Mouse (Mus musculus) embryonic stem cell, embryonic (primary cell): ENCODE measurements around the gene Trank1.

Source experiments
- CTCF ChIA-PET, 4 experiments: fragments of 300-600 bp in 2 of 4; fragments of 350-600 bp in 2 of 4; sonication (Branson Sonifier 250); formaldehyde crosslinking; loops; one replicate each; lab custom pipeline; 2022; ENCODE audit warnings: inconsistent platforms in 2 of 4; lab: Charles Lee
- POLR2A ChIA-PET, 4 experiments: fragments of 300-600 bp in 2 of 4; fragments of 350-600 bp in 2 of 4; sonication (Branson Sonifier 250); formaldehyde crosslinking; loops; one replicate each; lab custom pipeline; 2022; ENCODE audit warnings: antibody characterized with exemption in 4 of 4, inconsistent platforms in 1 of 4; lab: Charles Lee

Trank1 gene

GRCm38 (mm10) chr9:111427891-111428555 lies 116.5 kb downstream of the Trank1 start:
- ChIA-PET CTCF (interaction anchor here (0.6 to 1.6 kb wide), 8 partner anchors 11 to 1339 kb away, joined by 3 to 5 read pairs (median 3); partner anchors contain the start of gene Dclk3 (in 1 of the 4)), POLR2A (interaction anchor here in 2 of 4 experiments (0.6 to 1.1 kb wide), 2 partner anchors 11 to 59 kb away, joined by 3 read pairs; partner anchors contain the start of gene Dclk3 (in 1 of the 2))

- POLR2A ChIA-PET = interaction anchor here in 2 of 4 experiments (0.6 to 1.1 kb wide), 3 partner anchors 10 to 58 kb away, joined by 3 read pairs; partner anchors contain the start of gene Dclk3 (in 1 of the 2)
- CTCF ChIA-PET = interaction anchor here in 3 of 4 experiments (0.6 to 1.6 kb wide), 6 partner anchors 10 to 1339 kb away, joined by 3 to 5 read pairs (median 3); partner anchors contain the start of gene Dclk3 (in 1 of the 3)
Observed at GRCm38 (mm10) chr9:111428698-111429362, 117.3 kb downstream of the Trank1 start.

GRCm38 (mm10) chr9:111429363-111429750 lies 117.8 kb downstream of the Trank1 start:
- ChIA-PET CTCF (interaction anchor here in 1 of 4 experiments (1.0 to 1.2 kb wide), 2 partner anchors 9 to 66 kb away, joined by 3 read pairs; partner anchors contain the start of gene Dclk3), POLR2A (interaction anchor here in 2 of 4 experiments (0.6 to 0.9 kb wide), 2 partner anchors 38 to 311 kb away, joined by 3 read pairs; no protein-coding TSS in a partner anchor)

- CTCF ChIA-PET = no interaction called here
- POLR2A ChIA-PET = no interaction called here
Observed at GRCm38 (mm10) chr9:111435429-111435828, 123.9 kb downstream of the Trank1 start.

GRCm38 (mm10) chr9:111438904-111439835 lies 127.6 kb downstream of the Trank1 start, which contains the start of gene Dclk3:
Gene Dclk3 (plus strand): TSS chr9:111439081.
- CTCF ChIA-PET = interaction anchor here in 2 of 4 experiments (1.0 to 1.7 kb wide), 4 partner anchors 10 to 149 kb away, joined by 3 to 5 read pairs (median 3); no protein-coding TSS in a partner anchor
- POLR2A ChIA-PET = interaction anchor here in 3 of 4 experiments (0.7 to 1.7 kb wide), 7 partner anchors 10 to 172 kb away, joined by 3 to 4 read pairs (median 3); partner anchors contain the start of genes Epm2aip1 (in 1 of the 3), Mlh1 (in 1 of the 3) and Trank1 (in 1 of the 3)

- POLR2A ChIA-PET = interaction anchor here (0.6 to 1.7 kb wide), 5 partner anchors 9 to 172 kb away, joined by 3 to 4 read pairs (median 3); partner anchors contain the start of genes Epm2aip1 (in 1 of the 4) and Mlh1 (in 1 of the 4)
- CTCF ChIA-PET = interaction anchor here in 3 of 4 experiments (0.6 to 1.7 kb wide), 3 partner anchors 29 to 150 kb away, joined by 3 to 4 read pairs (median 3); no protein-coding TSS in a partner anchor
Observed at GRCm38 (mm10) chr9:111439836-111440201, 128.3 kb downstream of the Trank1 start.

GRCm38 (mm10) chr9:111440446-111440845 lies 128.9 kb downstream of the Trank1 start:
- POLR2A ChIA-PET = interaction anchor here in 2 of 4 experiments (0.6 to 1.7 kb wide), 3 partner anchors 9 to 169 kb away, joined by 3 to 4 read pairs (median 4); partner anchors contain the start of genes Epm2aip1 (in 1 of the 2) and Mlh1 (in 1 of the 2)
- CTCF ChIA-PET = interaction anchor here in 2 of 4 experiments (0.6 to 1.3 kb wide), 2 partner anchors 28 to 56 kb away, joined by 3 to 4 read pairs; no protein-coding TSS in a partner anchor

- CTCF ChIA-PET = no interaction called here
- POLR2A ChIA-PET = interaction anchor here in 1 of 4 experiments (1.7 kb wide), 1 partner anchor 170 kb away, joined by 3 read pairs; the partner anchor contains the start of genes Epm2aip1 and Mlh1
Observed at GRCm38 (mm10) chr9:111441151-111441550, 129.6 kb downstream of the Trank1 start.
